Mouse (Mus musculus) CH12.LX (cell line): ENCODE results near the gene Eva1b. TPM values are rescaled to one million over a fixed set of nuclear protein-coding genes. Genes with fewer than 3 reads are reported as not detected.

Experiments used
- DNase-seq: peaks from one replicate; pipeline ENCODE4 v3.0.0-alpha.2; 2013; ENCODE audit errors: extremely low read depth
- H3K27ac ChIP-seq: 2 replicates; pipeline ENCODE4 v1.5.1; 2012; ENCODE audit warnings: low read depth, mild to moderate bottlenecking, control low read depth, moderate library complexity; ENCODE audit not compliant: insufficient read depth
- H3K27me3 ChIP-seq: replicated peaks from 2 replicates; pipeline ENCODE3; 2012; ENCODE audit warnings: inconsistent platforms
- H3K36me3 ChIP-seq, 2 experiments: replicated peaks in 1 of 2; 2 replicates each; pipeline versions ENCODE3 to v1.6.1; 2012; ENCODE audit warnings: inconsistent platforms in 1 of 2, low read length in 1 of 2, mild to moderate bottlenecking in 1 of 2, mixed read lengths in 1 of 2, moderate library complexity in 1 of 2; ENCODE audit not compliant: control insufficient read depth in 1 of 2, insufficient read depth in 1 of 2
- H3K4me1 ChIP-seq, 2 experiments: 2 replicates each; pipeline ENCODE4 v1.6.1; 2012; ENCODE audit warnings: inconsistent platforms in 1 of 2, moderate library complexity in 1 of 2; ENCODE audit not compliant: insufficient read depth in 2 of 2, control insufficient read depth in 1 of 2
- H3K4me2 ChIP-seq: 2 replicates; pipeline ENCODE4 v1.6.1; 2012; ENCODE audit warnings: low read depth, mild to moderate bottlenecking, control low read depth; ENCODE audit not compliant: poor library complexity, insufficient read depth, severe bottlenecking
- H3K4me3 ChIP-seq, 3 experiments: fragments of 150-350 bp in 1 of 3; sonication (generic) in 1 of 3; replicated peaks in 1 of 3; 2 replicates each; pipeline versions ENCODE3 to v1.5.1; 2011 to 2012; ENCODE audit warnings: low read depth in 2 of 3, low read length in 2 of 3, mild to moderate bottlenecking in 2 of 3, moderate library complexity in 2 of 3, control low read depth in 1 of 3, improper control_type of control experiment in 1 of 3, inconsistent platforms in 1 of 3, mixed read lengths in 1 of 3; ENCODE audit not compliant: poor library complexity in 1 of 3
- H3K79me2 ChIP-seq: replicated peaks from 2 replicates; pipeline ENCODE4 v1.6.1; 2012; ENCODE audit warnings: mild to moderate bottlenecking, moderate library complexity; ENCODE audit not compliant: control insufficient read depth, poor library complexity, insufficient read depth, severe bottlenecking; ENCODE audit errors: extremely low read depth
- H3K9ac ChIP-seq: 2 replicates; pipeline ENCODE4 v1.6.1; 2012; ENCODE audit warnings: low read depth, mild to moderate bottlenecking, control low read depth, moderate library complexity; ENCODE audit not compliant: insufficient read depth
- H3K9me3 ChIP-seq: replicated peaks from 2 replicates; pipeline ENCODE3; 2012; ENCODE audit warnings: low read length, inconsistent platforms, mixed read lengths
- BHLHE40 ChIP-seq: IDR thresholded peaks from 2 replicates; pipeline ENCODE4 v1.6.1; 2011; ENCODE audit warnings: mild to moderate bottlenecking, low read depth, low read length, improper control_type of control experiment
- CTCF ChIP-seq, 2 experiments: IDR thresholded peaks in 1 of 2; conservative IDR thresholded peaks in 1 of 2; 2 replicates each; pipeline ENCODE4 v1.5.1; 2011 to 2012; ENCODE audit warnings: low read depth in 2 of 2, low read length in 2 of 2, improper control_type of control experiment in 1 of 2, inconsistent platforms in 1 of 2, mild to moderate bottlenecking in 1 of 2, moderate library complexity in 1 of 2
- E2F4 ChIP-seq: IDR thresholded peaks from 2 replicates; pipeline ENCODE4 v1.6.1; 2011; ENCODE audit warnings: low read depth, low read length, improper control_type of control experiment; ENCODE audit not compliant: insufficient replicate concordance
- ELF1 ChIP-seq: IDR thresholded peaks from 2 replicates; pipeline ENCODE4 v1.6.1; 2014; ENCODE audit warnings: low read depth, mild to moderate bottlenecking, inconsistent platforms, low read length, improper control_type of control experiment
- EP300 ChIP-seq: IDR thresholded peaks from 2 replicates; pipeline ENCODE4 v1.6.1; 2011; ENCODE audit warnings: low read length, improper control_type of control experiment
- GABPA ChIP-seq: IDR thresholded peaks from 2 replicates; pipeline ENCODE4 v1.6.1; 2012; ENCODE audit warnings: low read depth, low read length, improper control_type of control experiment, inconsistent platforms; ENCODE audit not compliant: insufficient replicate concordance
- IRF4 ChIP-seq: IDR thresholded peaks from 2 replicates; pipeline ENCODE4 v1.6.1; 2014; ENCODE audit warnings: low read depth, mild to moderate bottlenecking, inconsistent platforms, low read length, improper control_type of control experiment
- JUND ChIP-seq: conservative IDR thresholded peaks from 2 replicates; pipeline ENCODE4 v1.6.1; 2011; ENCODE audit warnings: low read depth, low read length, improper control_type of control experiment
- MAFK ChIP-seq: IDR thresholded peaks from 2 replicates; pipeline ENCODE4 v1.6.1; 2011; ENCODE audit warnings: low read length, improper control_type of control experiment; ENCODE audit not compliant: insufficient replicate concordance
- MAX ChIP-seq: IDR thresholded peaks from 2 replicates; pipeline ENCODE4 v1.6.1; 2011; ENCODE audit warnings: low read length, improper control_type of control experiment
- MAZ ChIP-seq: IDR thresholded peaks from 2 replicates; pipeline ENCODE4 v1.6.1; 2012; ENCODE audit warnings: low read depth, mild to moderate bottlenecking, inconsistent platforms, low read length, improper control_type of control experiment, moderate library complexity
- MEF2A ChIP-seq: IDR thresholded peaks from 2 replicates; pipeline ENCODE4 v1.6.1; 2014; ENCODE audit warnings: low read depth, mild to moderate bottlenecking, inconsistent platforms, low read length, improper control_type of control experiment, borderline replicate concordance
- MXI1 ChIP-seq: IDR thresholded peaks from 2 replicates; pipeline ENCODE4 v1.6.1; 2011; ENCODE audit warnings: mild to moderate bottlenecking, low read depth, low read length, improper control_type of control experiment
- MYC ChIP-seq: IDR thresholded peaks from 2 replicates; pipeline ENCODE4 v1.6.1; 2011; ENCODE audit warnings: low read depth, mild to moderate bottlenecking, improper control_type of control experiment, low read length
- NELFE ChIP-seq: IDR thresholded peaks from 2 replicates; pipeline ENCODE4 v1.6.1; 2011; ENCODE audit warnings: low read depth, low read length, improper control_type of control experiment
- NRF1 ChIP-seq: IDR thresholded peaks from 2 replicates; pipeline ENCODE4 v1.6.1; 2014; ENCODE audit warnings: low read depth, mild to moderate bottlenecking, inconsistent platforms, low read length, improper control_type of control experiment, moderate library complexity
- PAX5 ChIP-seq: IDR thresholded peaks from 2 replicates; pipeline ENCODE4 v1.6.1; 2012; ENCODE audit warnings: low read length, inconsistent platforms, mixed read lengths
- POLR2A ChIP-seq: IDR thresholded peaks from 2 replicates; pipeline ENCODE4 v1.6.1; 2011; ENCODE audit warnings: low read depth, mild to moderate bottlenecking, improper control_type of control experiment, low read length
- POLR2AphosphoS2 ChIP-seq: IDR thresholded peaks from 2 replicates; pipeline ENCODE4 v1.6.1; 2011; ENCODE audit warnings: low read depth, low read length, improper control_type of control experiment
- RAD21 ChIP-seq: IDR thresholded peaks from 2 replicates; pipeline ENCODE4 v1.6.1; 2011; ENCODE audit warnings: low read depth, mild to moderate bottlenecking, low read length, improper control_type of control experiment, moderate library complexity
- RCOR1 ChIP-seq: conservative IDR thresholded peaks from 2 replicates; pipeline ENCODE4 v1.6.1; 2012; ENCODE audit warnings: low read depth, mild to moderate bottlenecking, inconsistent platforms, low read length, improper control_type of control experiment
- SMC3 ChIP-seq: IDR thresholded peaks from 2 replicates; pipeline ENCODE4 v1.6.1; 2011; ENCODE audit warnings: low read depth, low read length, improper control_type of control experiment
- TBP ChIP-seq: conservative IDR thresholded peaks from 2 replicates; pipeline ENCODE4 v1.6.1; 2011; ENCODE audit warnings: low read depth, low read length, improper control_type of control experiment
- TCF12 ChIP-seq: IDR thresholded peaks from 2 replicates; pipeline ENCODE4 v1.6.1; 2014; ENCODE audit warnings: low read depth, mild to moderate bottlenecking, inconsistent platforms, low read length, improper control_type of control experiment
- UBTF ChIP-seq: IDR thresholded peaks from 2 replicates; pipeline ENCODE4 v1.6.1; 2012; ENCODE audit warnings: low read depth, mild to moderate bottlenecking, inconsistent platforms, low read length, improper control_type of control experiment, moderate library complexity
- ZKSCAN1 ChIP-seq: IDR thresholded peaks from 2 replicates; pipeline ENCODE4 v1.6.1; 2012; ENCODE audit warnings: low read depth, inconsistent platforms, low read length, improper control_type of control experiment, borderline replicate concordance
- ZNF384 ChIP-seq: IDR thresholded peaks from 2 replicates; pipeline ENCODE4 v1.6.1; 2012; ENCODE audit warnings: low read depth, low read length, improper control_type of control experiment, inconsistent platforms
- dilution Hi-C: fragments of 300-500 bp; cut with MboI; formaldehyde crosslinking; loops from 2 replicates; pipeline ENCODE4 v1.14.3; 2020; ENCODE audit warnings: low sequenced_read_pairs; ENCODE audit not compliant: extremely low pct_unique_long_range_greater_than_20kb, extremely low pct_ligation_motif_present
- in situ Hi-C: fragments of 300-500 bp; cut with MboI; formaldehyde crosslinking; loops from 3 replicates; pipeline ENCODE4 v1.14.3; 2019; ENCODE audit warnings: low sequenced_read_pairs, low pct_ligation_motif_present, low pct_unique_long_range_greater_than_20kb, mixed read lengths
- polyA plus RNA-seq: library from polyadenylated mRNA; unstranded; fragments of >175 nt; gene quantifications from 2 replicates; pipeline ENCODE4 v1.2.1, GENCODE M21; 2012; ENCODE audit warnings: low read depth; ENCODE audit not compliant: insufficient read length
- total RNA-seq, 2 experiments: library from RNA; depleted of rRNA; stranded (reverse); fragments of 300-350 nt in 1 of 2; fragments of >200 nt in 1 of 2; gene quantifications; 2 replicates each; pipeline ENCODE4 v1.2.3; 2012 to 2014

Gene Eva1b
- total and polyA plus RNA-seq, 3 experiments = 0.97 to 4.3 (median 1.3) TPM

- peaks cover 2% of the 10 kb centered on the region for H3K9me3 ChIP-seq
- in situ Hi-C loops = no loop called here
- DNase-seq = no peak
- no peak overlapping the region for H3K4me2 ChIP-seq
- TF ChIP-seq MYC (no peak), RAD21 (no peak), TBP (no peak), RCOR1 (no peak), EP300 (no peak), MAFK (no peak), BHLHE40 (no peak), NELFE (no peak), ZKSCAN1 (no peak), MXI1 (no peak), ZNF384 (no peak), POLR2AphosphoS2 (no peak), MAZ (no peak), SMC3 (no peak), MAX (no peak)
- TF ChIP-seq, all 38 proteins: peak for 0
- H3K79me2 ChIP-seq = peaks cover 10% of the 10 kb centered on the region
- peaks cover 0 to 21% of the 10 kb centered on the region in 2 experiments; a peak in 2 of 4 replicates for H3K4me1 ChIP-seq
- dilution Hi-C loops = no loop called here
- no peak overlapping the region for H3K4me3 ChIP-seq
- no peaks in the 10 kb centered on the region for H3K27me3 ChIP-seq
- H3K27ac ChIP-seq = no peak overlapping the region
- peaks cover 45 to 79% of the 10 kb centered on the region in 2 experiments for H3K36me3 ChIP-seq
- no peak overlapping the region for H3K9ac ChIP-seq
These were observed 30.4 kb upstream of the Eva1b start for GRCm38 (mm10) chr4:126117116-126117515.

- no peak for DNase-seq
- in situ Hi-C loops (no loop called here), dilution Hi-C loops (no loop called here)
- TF ChIP-seq TCF12 (no peak), NELFE (no peak), GABPA (no peak), E2F4 (no peak), MXI1 (no peak), NRF1 (no peak), IRF4 (no peak), SMC3 (no peak), ZNF384 (no peak), CTCF (conservative IDR thresholded peaks at IDR 0.05 in 1 of 2, IDR thresholded peaks at IDR 0.05 in 1 of 2; ENCODE audit: low read depth in 2 of 2, low read length in 2 of 2) (no peak), JUND (no peak), UBTF (no peak), MEF2A (no peak), ELF1 (no peak), PAX5 (no peak), POLR2A (no peak)
- no peak overlapping the region for H3K9ac ChIP-seq
- no peak overlapping the region for H3K4me2 ChIP-seq
- no peak overlapping the region for H3K27ac ChIP-seq
- peaks cover 2% of the 10 kb centered on the region for H3K9me3 ChIP-seq
- H3K4me3 ChIP-seq = no peak overlapping the region
- H3K4me1 ChIP-seq = peaks cover 0 to 8% of the 10 kb centered on the region in 2 experiments; a peak in 1 of 4 replicates
- no peaks in the 10 kb centered on the region for H3K27me3 ChIP-seq
- H3K79me2 ChIP-seq = peaks cover 10% of the 10 kb centered on the region; the same call in 1 of the 2 replicates
- peaks cover 52 to 83% of the 10 kb centered on the region in 2 experiments for H3K36me3 ChIP-seq
These were observed 28.9 kb upstream of the Eva1b start for GRCm38 (mm10) chr4:126118651-126119050.
